Mouse (Mus musculus) heart, embryonic 12.5 days (tissue): Measurements from ENCODE around the gene Ripply2. TPM values are rescaled to one million over a fixed set of nuclear protein-coding genes. Genes with fewer than 3 reads are reported as not detected.

Experiments used
- ATAC-seq: fragments of 200-750 bp; cut with Nextera tagmentation; 2 replicates; pipeline ENCODE4 v1.8.0; 2017; ENCODE audit warnings: moderate TSS enrichment, moderate library complexity; ENCODE audit not compliant: insufficient number of reproducible peaks, low FRiP score
- H3K27ac ChIP-seq: fragments of 300-500 bp; sonication (generic); 2 replicates; pipeline ENCODE4 v1.5.1; 2016; ENCODE audit warnings: mild to moderate bottlenecking, moderate library complexity; ENCODE audit not compliant: poor library complexity, severe bottlenecking
- H3K27me3 ChIP-seq: fragments of 300-500 bp; sonication (generic); replicated peaks from 2 replicates; pipeline ENCODE4 v1.6.1; 2016; ENCODE audit warnings: mild to moderate bottlenecking, moderate library complexity
- H3K36me3 ChIP-seq: fragments of 300-500 bp; sonication (generic); 2 replicates; pipeline ENCODE4 v1.6.1; 2016; ENCODE audit warnings: mild to moderate bottlenecking, moderate library complexity
- H3K4me1 ChIP-seq: fragments of 300-500 bp; sonication (generic); replicated peaks from 2 replicates; pipeline ENCODE4 v1.6.1; 2016; ENCODE audit warnings: mild to moderate bottlenecking
- H3K4me2 ChIP-seq: fragments of 300-500 bp; sonication (generic); 2 replicates; pipeline ENCODE4 v1.6.1; 2016; ENCODE audit warnings: mild to moderate bottlenecking, moderate library complexity
- H3K4me3 ChIP-seq: fragments of 300-500 bp; sonication (generic); 2 replicates; pipeline ENCODE4 v1.5.1; 2016; ENCODE audit warnings: mild to moderate bottlenecking
- H3K9ac ChIP-seq: fragments of 300-500 bp; sonication (generic); 2 replicates; pipeline ENCODE4 v1.6.1; 2016; ENCODE audit warnings: mild to moderate bottlenecking, moderate library complexity
- H3K9me3 ChIP-seq: fragments of 300-500 bp; sonication (generic); replicated peaks from 2 replicates; pipeline ENCODE4 v1.6.1; 2016; ENCODE audit warnings: mild to moderate bottlenecking, moderate library complexity
- WGBS: fragments of 180-500 bp; shearing (Covaris S2); methylation state at CpG from one replicate; pipeline ENCODE4 v1.1.7; 2016; 5-methylcytosine and 5-hydroxymethylcytosine counted together
- polyA plus RNA-seq: library from polyadenylated mRNA; unstranded; fragments of >200 nt; fragmentation: Nextera tagmentation; extraction: Ambion mirVana; gene quantifications from 2 replicates; pipeline ENCODE4 v1.2.1, GENCODE M21; 2016

Gene Ripply2
- polyA plus RNA-seq, 1 experiment from 2014 or later = 0.96 TPM

DNA sequence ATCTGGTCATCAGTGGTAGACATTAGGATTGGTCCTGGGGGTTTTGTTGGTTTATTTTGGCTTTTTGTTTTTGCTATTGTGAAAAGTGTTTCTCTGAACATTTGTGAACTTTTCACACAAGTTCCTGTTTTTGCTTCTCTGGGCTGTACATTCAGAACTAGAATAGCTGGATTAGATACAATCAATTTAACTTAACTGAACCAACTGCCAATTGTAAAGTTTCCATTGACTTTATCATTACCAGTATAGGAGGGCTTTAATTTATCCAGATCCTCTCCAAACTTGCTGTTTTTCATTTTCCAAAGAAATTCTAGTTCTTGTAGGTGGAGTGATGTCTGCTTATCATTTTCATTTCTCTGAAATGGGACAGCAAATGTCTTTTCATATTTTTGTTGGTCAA lies 25.5 kb upstream of the Ripply2 start:
- Histone ChIP-seq H3K4me3 (no peak overlapping the region), H3K36me3 (no peaks in the 10 kb centered on the region), H3K4me2 (no peak overlapping the region), H3K9me3 (no peaks in the 10 kb centered on the region), H3K9ac (no peak overlapping the region), H3K27ac (no peak overlapping the region), H3K4me1 (peaks cover 12% of the 10 kb centered on the region), H3K27me3 (no peaks in the 10 kb centered on the region)
- no peak for ATAC-seq

DNA sequence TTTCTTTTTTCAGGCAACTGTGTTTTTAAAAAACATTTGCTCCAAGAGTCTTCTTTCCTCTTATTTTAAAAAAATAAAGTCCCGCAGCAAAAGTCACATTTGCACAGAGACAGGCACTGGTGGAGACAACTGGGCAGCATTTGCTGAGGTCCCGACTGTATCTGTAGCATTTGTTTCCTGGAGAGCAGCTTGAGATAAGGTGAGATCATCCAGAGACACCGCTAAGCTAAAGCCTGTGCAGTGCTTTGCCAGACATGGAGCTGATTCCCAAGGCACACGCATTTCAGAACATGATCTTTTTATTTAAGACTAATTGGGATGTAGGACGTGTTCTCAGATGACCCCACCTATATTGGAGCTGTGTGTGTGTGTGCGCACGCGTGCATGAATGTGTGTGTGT lies 23.6 kb upstream of the Ripply2 start:
- peaks cover 12% of the 10 kb centered on the region for H3K4me1 ChIP-seq
- H3K9me3 ChIP-seq = no peaks in the 10 kb centered on the region
- no peak overlapping the region for H3K27ac ChIP-seq
- no peaks in the 10 kb centered on the region for H3K36me3 ChIP-seq
- no peak for ATAC-seq
- 40% methylated on average over 8 of the region's 8 CpGs for WGBS
- H3K4me2 ChIP-seq = no peak overlapping the region
- no peak overlapping the region for H3K4me3 ChIP-seq
- no peaks in the 10 kb centered on the region for H3K27me3 ChIP-seq
- no peak overlapping the region for H3K9ac ChIP-seq

DNA sequence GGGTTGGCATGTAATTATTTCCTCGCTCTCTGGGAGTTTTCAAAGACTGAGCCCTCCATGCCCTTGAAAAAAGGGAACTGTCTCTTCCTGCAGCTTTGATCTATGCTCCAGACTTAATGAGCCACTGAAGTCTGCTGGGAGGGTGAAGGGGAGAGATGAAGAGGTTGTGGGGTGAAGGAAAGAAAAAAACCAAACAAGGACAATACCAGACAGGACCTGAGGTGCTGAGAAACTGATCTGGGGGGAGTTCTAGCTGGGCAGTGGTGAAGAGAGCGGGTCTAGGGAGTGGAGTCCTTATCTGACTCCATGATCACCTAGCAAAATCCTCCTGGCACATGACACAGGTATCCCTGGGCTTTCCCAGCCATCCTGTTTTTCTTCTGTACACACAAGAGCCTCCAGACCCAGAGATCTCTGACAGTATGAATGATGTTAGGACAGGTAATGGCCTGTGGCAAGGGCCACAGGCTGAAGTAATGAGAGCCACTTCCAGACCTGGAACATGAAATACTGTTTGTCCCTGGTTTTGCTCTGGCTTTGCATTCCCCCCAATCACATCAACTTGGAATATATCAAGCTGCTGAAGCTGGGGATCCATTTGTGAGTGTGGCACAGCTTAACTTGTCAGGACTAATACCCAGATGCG lies 18.2 kb upstream of the Ripply2 start:
- WGBS = 72% methylated on average over 3 of the region's 3 CpGs
- H3K9ac ChIP-seq = no peak overlapping the region
- H3K36me3 ChIP-seq = no peaks in the 10 kb centered on the region
- no peak overlapping the region for H3K4me2 ChIP-seq
- no peaks in the 10 kb centered on the region for H3K9me3 ChIP-seq
- H3K4me1 ChIP-seq = 0 out of 2 replicates have a peak, but pooled peaks cover 2% of the 10 kb centered on the region
- ATAC-seq = no peak
- no peak overlapping the region for H3K4me3 ChIP-seq
- H3K27me3 ChIP-seq = no peaks in the 10 kb centered on the region; the same call in 1 of the 2 replicates
- no peak overlapping the region for H3K27ac ChIP-seq

- ATAC-seq = no peak
- no peak overlapping the region for H3K27ac ChIP-seq
- H3K4me1 ChIP-seq = peaks cover 8% of the 10 kb centered on the region
- H3K4me2 ChIP-seq = no peak overlapping the region
- no peaks in the 10 kb centered on the region for H3K9me3 ChIP-seq
- H3K27me3 ChIP-seq = no peaks in the 10 kb centered on the region; the same call in 1 of the 2 replicates
- 39% methylated on average over 2 of the region's 2 CpGs for WGBS
- no peak overlapping the region for H3K9ac ChIP-seq
- H3K36me3 ChIP-seq = no peaks in the 10 kb centered on the region
- no peak overlapping the region for H3K4me3 ChIP-seq
Measured at GRCm38 (mm10) chr9:86999956-87000582, 15.3 kb upstream of the Ripply2 start.

DNA sequence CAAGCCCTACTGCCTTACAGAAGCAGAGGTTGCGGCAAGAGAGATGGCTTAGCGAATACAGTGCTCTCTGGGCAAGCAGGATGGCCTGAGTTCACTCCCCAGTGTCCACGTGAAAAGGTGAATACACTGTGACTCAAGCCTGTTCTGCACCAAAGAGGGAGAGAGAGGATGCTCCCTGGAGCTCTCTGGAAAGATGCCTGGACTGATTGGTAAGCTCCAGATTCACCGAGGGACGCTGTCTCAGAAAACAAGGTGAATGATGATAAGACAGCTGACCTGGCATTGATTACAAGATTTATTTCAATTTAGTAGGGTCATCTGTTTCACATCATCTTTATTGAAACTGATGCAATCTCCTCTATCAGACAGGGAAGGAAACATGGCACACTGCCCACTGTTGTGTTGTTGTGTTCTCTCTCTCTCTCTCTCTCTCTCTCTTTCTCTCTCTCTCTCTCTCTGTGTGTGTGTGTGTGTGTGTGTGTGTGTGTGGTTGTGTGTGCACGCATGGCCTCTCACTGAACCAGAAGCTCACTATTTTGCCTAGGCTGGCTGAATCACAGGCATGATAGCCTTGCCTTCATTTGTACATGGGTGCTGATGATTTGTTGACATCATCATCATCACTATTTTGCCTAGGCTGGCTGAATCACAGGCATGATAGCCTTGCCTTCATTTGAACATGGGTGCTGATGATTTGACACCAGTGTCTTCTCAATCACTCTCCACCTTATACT lies 10.5 kb upstream of the Ripply2 start:
- H3K4me3 ChIP-seq = no peak overlapping the region
- no peaks in the 10 kb centered on the region for H3K36me3 ChIP-seq
- H3K4me2 ChIP-seq = no peak overlapping the region
- H3K4me1 ChIP-seq = peaks cover 18% of the 10 kb centered on the region
- no peaks in the 10 kb centered on the region for H3K9me3 ChIP-seq
- peak overlapping the region; percentile 80 for H3K27ac ChIP-seq
- 56% methylated on average over 6 of the region's 6 CpGs for WGBS
- ATAC-seq = peak; percentile 54
- no peaks in the 10 kb centered on the region; the same call in 1 of the 2 replicates for H3K27me3 ChIP-seq
- H3K9ac ChIP-seq = no peak overlapping the region

- Histone ChIP-seq H3K27ac (peak overlapping the region; percentile 80), H3K4me3 (no peak overlapping the region), H3K4me2 (peak overlapping the region; percentile 29; the same call in 1 of the 2 replicates), H3K9ac (no peak overlapping the region), H3K9me3 (no peaks in the 10 kb centered on the region), H3K27me3 (no peaks in the 10 kb centered on the region; the same call in 1 of the 2 replicates), H3K36me3 (no peaks in the 10 kb centered on the region), H3K4me1 (peaks cover 16% of the 10 kb centered on the region)
- ATAC-seq = peak; percentile 79
- 12% methylated on average over 5 of the region's 5 CpGs for WGBS
Measured at GRCm38 (mm10) chr9:87005435-87005779, 9.9 kb upstream of the Ripply2 start.

- no peak for ATAC-seq
- WGBS = 64% methylated on average over 6 of the region's 6 CpGs
- H3K27me3 ChIP-seq = peaks cover 9% of the 10 kb centered on the region
- H3K9ac ChIP-seq = no peak overlapping the region
- no peak overlapping the region for H3K27ac ChIP-seq
- H3K9me3 ChIP-seq = no peaks in the 10 kb centered on the region
- no peak overlapping the region for H3K4me2 ChIP-seq
- no peaks in the 10 kb centered on the region for H3K36me3 ChIP-seq
- no peak overlapping the region for H3K4me3 ChIP-seq
- peaks cover 16% of the 10 kb centered on the region for H3K4me1 ChIP-seq
Measured at GRCm38 (mm10) chr9:87008507-87008906, 6.8 kb upstream of the Ripply2 start.

GRCm38 (mm10) chr9:87008919-87009318 lies 6.4 kb upstream of the Ripply2 start:
- Histone ChIP-seq H3K36me3 (no peaks in the 10 kb centered on the region), H3K4me2 (no peak overlapping the region), H3K27me3 (peaks cover 10% of the 10 kb centered on the region), H3K9ac (no peak overlapping the region), H3K4me1 (peaks cover 16% of the 10 kb centered on the region), H3K4me3 (no peak overlapping the region), H3K9me3 (no peaks in the 10 kb centered on the region), H3K27ac (no peak overlapping the region)
- 95% methylated on average over 1 of the region's 1 CpGs for WGBS
- ATAC-seq = no peak

- no peak overlapping the region for H3K27ac ChIP-seq
- H3K9me3 ChIP-seq = no peaks in the 10 kb centered on the region
- peaks cover 41% of the 10 kb centered on the region for H3K27me3 ChIP-seq
- no peaks in the 10 kb centered on the region for H3K36me3 ChIP-seq
- H3K4me3 ChIP-seq = peak overlapping the region; percentile 56
- no peak for ATAC-seq
- H3K4me2 ChIP-seq = peak overlapping the region; percentile 89
- peaks cover 3% of the 10 kb centered on the region; the same call in 1 of the 2 replicates for H3K4me1 ChIP-seq
- 6% methylated on average over 10 of the region's 10 CpGs for WGBS
- peak overlapping the region; percentile 68 for H3K9ac ChIP-seq
Measured at GRCm38 (mm10) chr9:87015938-87016294, 579 bp downstream of the Ripply2 start.

GRCm38 (mm10) chr9:87021778-87022523 lies 6.6 kb downstream of the Ripply2 start, which contains the start of gene Cyb5r4:
Gene Cyb5r4 (plus strand): TSS chr9:87022014.
- H3K27me3 ChIP-seq = peaks cover 10% of the 10 kb centered on the region; the same call in 1 of the 2 replicates

GRCm38 (mm10) chr9:87025764-87026163 lies 10.4 kb downstream of the Ripply2 start:
- Histone ChIP-seq H3K4me2 (no peak overlapping the region), H3K27me3 (no peaks in the 10 kb centered on the region), H3K4me1 (peaks cover 8% of the 10 kb centered on the region), H3K9ac (no peak overlapping the region), H3K9me3 (no peaks in the 10 kb centered on the region), H3K4me3 (no peak overlapping the region), H3K27ac (no peak overlapping the region), H3K36me3 (no peaks in the 10 kb centered on the region)
- 57% methylated on average over 6 of the region's 6 CpGs for WGBS
- ATAC-seq = no peak

More at GRCm38 (mm10) chr9:87021778-87022523, 6.6 kb downstream of the Ripply2 start, which contains the start of gene Cyb5r4:
- peaks cover 8% of the 10 kb centered on the region for H3K4me1 ChIP-seq
- peak within 1 kb of the TSS; percentile 89 for H3K4me3 ChIP-seq
- no peaks in the 10 kb centered on the region for H3K9me3 ChIP-seq
- under 1% methylated on average over 52 of the region's 52 CpGs for WGBS
- H3K36me3 ChIP-seq = no peaks in the 10 kb centered on the region
- peak within 1 kb of the TSS; percentile 77 for H3K27ac ChIP-seq
- peak within 1 kb of the TSS; percentile 84 for H3K9ac ChIP-seq
- peak; percentile 100 for ATAC-seq
- H3K4me2 ChIP-seq = peak within 1 kb of the TSS; percentile 76
